Mouse (Mus musculus): ENCODE results near the gene Cyp4a12b. TPM values are rescaled to one million over a fixed set of nuclear protein-coding genes. Genes with fewer than 3 reads are reported as not detected.
"Not testable (repeated sequence)": the region's sequence is repeated elsewhere in the genome, so short reads cannot be mapped to it uniquely, and the experiment has no call there.

Cyp4a12b gene
- not detected for total RNA-seq (2021)
- polyA plus RNA-seq (2012; rRNA removed) = not detected in 2 replicates
- long read RNA-seq = 0 reads

GRCm38 (mm10) chr4:115411324-115411723 lies at the start of gene Cyp4a12b:
Gene Cyp4a12b, plus strand, starts transcription at chr4:115411624.
- not testable (repeated sequence) for DNase-seq

- not testable (repeated sequence) for DNase-seq
Measured at GRCm38 (mm10) chr4:115365624-115366023, 45.8 kb upstream of the Cyp4a12b start.

- DNase-seq = not testable (repeated sequence)
Measured at GRCm38 (mm10) chr4:115368067-115368466, 43.4 kb upstream of the Cyp4a12b start.

- not testable (repeated sequence) for DNase-seq
Measured at GRCm38 (mm10) chr4:115396256-115396655, 15.2 kb upstream of the Cyp4a12b start.

- DNase-seq = not testable (repeated sequence)
Measured at GRCm38 (mm10) chr4:115396950-115397349, 14.5 kb upstream of the Cyp4a12b start.

GRCm38 (mm10) chr4:115450577-115451137 lies 39.2 kb downstream of the Cyp4a12b start:
- no peak for DNase-seq

GRCm38 (mm10) chr4:115452304-115452703 lies 40.9 kb downstream of the Cyp4a12b start, which contains the start of gene Cyp4a30b:
Gene Cyp4a30b, plus strand, starts transcription at chr4:115452604.
- no peak for DNase-seq

GRCm38 (mm10) chr4:115473585-115473984 lies 62.2 kb downstream of the Cyp4a12b start:
- DNase-seq = not testable (repeated sequence)

GRCm38 (mm10) chr4:115476051-115476450 lies 64.6 kb downstream of the Cyp4a12b start:
- peak; percentile 28 for DNase-seq

- DNase-seq = no peak
Measured at GRCm38 (mm10) chr4:115481006-115481652, 69.7 kb downstream of the Cyp4a12b start.

Other genes starting within 250 kb of the Cyp4a12b start
- gene Cyp4a29, start 169.5 kb upstream of the Cyp4a12b start, total RNA-seq (2021) = not detected
- not detected in 2 replicates for gene Cyp4a29, start 169.5 kb upstream of the Cyp4a12b start, polyA plus RNA-seq (2012; rRNA removed)
- under 1 TPM in 1 of 2 experiments, not detected in 1; 0.14 TPM for gene Cyp4a12a, start 112.6 kb upstream of the Cyp4a12b start, total RNA-seq (2021)
- not detected in 2 replicates for gene Cyp4a12a, start 112.6 kb upstream of the Cyp4a12b start, polyA plus RNA-seq (2012; rRNA removed)
- gene Cyp4a30b, start 41.0 kb downstream of the Cyp4a12b start, total RNA-seq (2021) = not detected
- not detected in 2 replicates for gene Cyp4a30b, start 41.0 kb downstream of the Cyp4a12b start, polyA plus RNA-seq (2012; rRNA removed)
- gene Cyp4a14, start 84.5 kb downstream of the Cyp4a12b start, total RNA-seq (2021) = 1 to 10 TPM in 1 of 2 experiments, not detected in 1; 1.1 TPM
- gene Cyp4a14, start 84.5 kb downstream of the Cyp4a12b start, polyA plus RNA-seq (2012; rRNA removed) = 0.09 TPM in 1 of 2 replicates, not detected in the other
- 1 to 10 TPM in 1 of 2 experiments, under 1 TPM in 1; 0.17 to 2.6 TPM for gene Cyp4a10, start 106.6 kb downstream of the Cyp4a12b start, total RNA-seq (2021)
- 0.12 TPM in 1 of 2 replicates, not detected in the other for gene Cyp4a10, start 106.6 kb downstream of the Cyp4a12b start, polyA plus RNA-seq (2012; rRNA removed)
- gene Cyp4a31, start 152.0 kb downstream of the Cyp4a12b start, total RNA-seq (2021) = not detected
- gene Cyp4a31, start 152.0 kb downstream of the Cyp4a12b start, polyA plus RNA-seq (2012; rRNA removed) = not detected in 2 replicates
- gene Cyp4a32, start 189.3 kb downstream of the Cyp4a12b start, total RNA-seq (2021) = under 1 TPM; 0.21 to 0.98 TPM
- not detected in 2 replicates for gene Cyp4a32, start 189.3 kb downstream of the Cyp4a12b start, polyA plus RNA-seq (2012; rRNA removed)
- gene Cyp4b1, start 236.1 kb downstream of the Cyp4a12b start, total RNA-seq (2021) = 10 to 100 TPM; 32.6 to 41.4 TPM
- 41.1 and 54.0 TPM in 2 replicates for gene Cyp4b1, start 236.1 kb downstream of the Cyp4a12b start, polyA plus RNA-seq (2012; rRNA removed)